Mouse (Mus musculus) cerebellum, adult 2 months (tissue): ENCODE results near the gene Mvb12b.

ENCODE experiments used
- CTCF ChIP-seq: fragments of 200-500 bp; IDR thresholded peaks from 2 replicates; pipeline ENCODE4 v1.5.1; 2011; ENCODE audit warnings: low read depth, mild to moderate bottlenecking, control low read depth, low read length, moderate library complexity, borderline replicate concordance; ENCODE audit not compliant: insufficient read depth
- POLR2A ChIP-seq: fragments of 200-500 bp; IDR thresholded peaks from 2 replicates; pipeline ENCODE4 v1.6.1; 2011; ENCODE audit warnings: low read length, control low read depth, borderline replicate concordance; ENCODE audit not compliant: insufficient read depth

DNA sequence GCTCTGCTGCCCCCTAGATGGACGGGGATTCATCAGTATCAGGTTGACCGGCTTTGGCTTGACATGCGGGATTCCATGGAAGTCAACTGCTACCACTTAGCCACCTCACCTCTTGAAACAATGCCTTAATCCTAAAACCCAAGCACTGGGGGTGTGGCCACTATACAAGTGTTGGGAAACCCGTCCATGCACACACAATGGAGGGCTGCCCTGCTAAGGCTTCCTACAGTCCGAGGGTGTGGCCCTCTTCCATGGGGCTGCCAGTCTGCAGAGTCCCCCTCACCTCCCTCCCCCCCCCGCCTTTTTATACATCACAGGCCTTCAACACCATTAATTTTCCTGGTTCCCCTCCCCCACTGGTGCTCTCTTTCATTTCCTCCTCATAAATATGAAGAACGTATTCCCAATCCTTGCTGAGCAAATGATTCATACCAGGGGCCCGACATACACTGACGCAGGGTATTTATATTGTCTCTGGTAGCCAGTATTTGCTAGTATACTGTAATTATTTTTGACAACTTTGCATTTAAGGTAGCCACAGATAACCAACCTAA is 51.0 kb downstream of the Mvb12b start:
- TF ChIP-seq CTCF (no peak), POLR2A (no peak)
